Mouse (Mus musculus) kidney, postnatal 14 days (tissue): ENCODE results near the gene Nr2f1.

Source experiments
- DNase-seq: peaks from one replicate; pipeline ENCODE4 v3.0.0; 2022; ENCODE audit warnings: mixed read lengths

Nr2f1 gene

GRCm38 (mm10) chr13:78178771-78179170 is 20.8 kb downstream of the Nr2f1 start:
- no peak for DNase-seq

- DNase-seq, result no peak
These were observed 21.5 kb downstream of the Nr2f1 start for GRCm38 (mm10) chr13:78178021-78178420.

- no peak for DNase-seq
These were observed 22.1 kb downstream of the Nr2f1 start for GRCm38 (mm10) chr13:78177381-78177950.

- peak; percentile 34 for DNase-seq
These were observed 23.7 kb downstream of the Nr2f1 start for GRCm38 (mm10) chr13:78175821-78176380.

- no peak for DNase-seq
These were observed 24.7 kb downstream of the Nr2f1 start for GRCm38 (mm10) chr13:78174891-78175290.

- DNase-seq, result no peak
These were observed 25.4 kb downstream of the Nr2f1 start for GRCm38 (mm10) chr13:78174191-78174590.

GRCm38 (mm10) chr13:78172861-78173260 is 26.7 kb downstream of the Nr2f1 start:
- no peak for DNase-seq

GRCm38 (mm10) chr13:78171984-78172636 is 27.4 kb downstream of the Nr2f1 start:
- no peak for DNase-seq

- peak; percentile 24 for DNase-seq
These were observed 28.2 kb downstream of the Nr2f1 start for GRCm38 (mm10) chr13:78171320-78171719.

GRCm38 (mm10) chr13:78168166-78168565 is 31.4 kb downstream of the Nr2f1 start:
- no peak for DNase-seq

- DNase-seq, result no peak
These were observed 34.6 kb downstream of the Nr2f1 start for GRCm38 (mm10) chr13:78164941-78165340.

- DNase-seq, result peak; percentile 71
These were observed 36.2 kb downstream of the Nr2f1 start for GRCm38 (mm10) chr13:78163087-78163958.

- no peak for DNase-seq
These were observed 37.4 kb downstream of the Nr2f1 start for GRCm38 (mm10) chr13:78162149-78162548.

- no peak for DNase-seq
These were observed 42.1 kb downstream of the Nr2f1 start for GRCm38 (mm10) chr13:78157465-78157864.
